Mouse (Mus musculus): ENCODE results near the gene Rep15. TPM values are rescaled to one million over a fixed set of nuclear protein-coding genes. Genes with fewer than 3 reads are reported as not detected.

The Rep15 gene
- polyA plus RNA-seq, 1 experiment, result 3.4 TPM

- DNase-seq (ENCODE audit: extremely low spot score in 1 of 2, low spot score in 1 of 2), result peak in 1 of 2 experiments; percentile 32
Observed at GRCm38 (mm10) chr6:147028396-147028795, 4.0 kb upstream of the Rep15 start.

DNA sequence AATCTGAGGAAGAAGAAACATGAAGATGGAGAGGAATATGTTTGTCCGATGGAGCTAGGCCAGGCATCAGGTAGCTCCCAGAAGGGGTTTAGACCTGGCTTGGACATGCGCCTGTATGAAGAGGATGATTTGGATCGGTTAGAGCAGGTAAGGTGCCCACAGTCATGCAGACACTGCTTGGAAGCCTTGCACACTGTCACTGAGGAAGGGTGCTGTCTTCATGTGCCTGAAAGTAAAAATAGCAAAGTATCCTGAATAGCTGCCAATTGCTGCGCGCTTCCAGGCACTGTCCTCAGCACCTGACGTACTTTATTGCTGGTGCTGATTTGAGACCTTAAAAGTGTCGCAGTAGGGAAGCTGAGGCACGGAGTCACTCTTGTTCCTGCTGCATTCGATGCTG, 2.8 kb upstream of the Rep15 start:
- DNase-seq (ENCODE audit: extremely low spot score in 1 of 2, low spot score in 1 of 2), result peak in 1 of 2 experiments; percentile 23

- DNase-seq (ENCODE audit: extremely low spot score in 1 of 2, low spot score in 1 of 2), result no peak
Observed at GRCm38 (mm10) chr6:147030096-147030885, 2.1 kb upstream of the Rep15 start.

DNA sequence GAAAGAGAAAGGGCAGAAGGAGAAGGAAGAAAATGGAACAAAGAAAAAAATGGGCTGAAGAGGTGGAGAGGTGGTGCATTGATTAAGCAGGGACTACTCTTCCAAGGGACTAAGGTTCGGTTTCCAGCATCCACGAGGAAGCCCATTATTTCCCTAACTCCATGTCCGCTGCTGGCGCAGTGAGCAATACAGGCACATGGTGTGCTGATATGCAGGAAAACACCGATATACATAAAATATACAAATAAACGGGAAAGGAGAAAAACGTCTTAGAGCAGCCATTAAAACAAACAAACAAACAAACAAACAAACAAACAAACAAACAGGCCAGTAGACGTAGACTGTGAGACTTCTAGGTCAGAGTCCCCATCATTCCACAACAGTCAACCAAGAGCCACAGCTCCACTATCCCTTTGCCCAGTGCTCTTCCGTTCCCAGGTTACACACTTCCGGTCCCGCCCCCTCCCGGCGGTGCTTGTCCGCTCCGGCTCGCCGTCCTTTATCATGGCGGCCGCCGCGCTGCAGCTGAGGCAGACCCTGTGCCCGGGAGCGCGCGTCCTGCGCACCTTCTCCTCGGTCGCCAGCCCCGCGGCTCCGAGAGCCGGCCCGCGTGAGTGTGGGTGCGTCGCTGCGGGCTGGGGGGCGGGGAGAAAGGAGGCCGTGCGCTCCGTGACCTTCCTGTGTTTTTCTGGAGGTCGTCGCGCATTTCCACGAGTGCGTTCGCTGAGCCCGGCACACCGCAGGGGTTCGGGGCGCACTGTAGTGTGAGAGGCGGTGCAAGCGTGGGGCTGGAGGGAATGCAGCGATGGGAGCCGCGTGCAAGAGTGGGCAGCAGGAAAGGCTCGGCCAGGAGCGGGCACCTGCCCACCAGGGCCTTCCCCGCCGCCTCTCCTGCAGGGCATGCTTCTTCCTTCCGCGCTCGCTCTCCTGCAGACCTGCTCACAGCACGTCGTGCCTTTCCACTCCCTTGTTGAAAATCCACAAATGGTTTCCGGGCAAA, 10.2 kb downstream of the Rep15 start, which contains the start of gene Mrps35:
Gene Mrps35 (plus strand): TSS at position 474 of the 1,000 bp plus-strand sequence.
- peak; percentile 68 to 92 for DNase-seq (ENCODE audit: extremely low spot score in 1 of 2, low spot score in 1 of 2)

DNA sequence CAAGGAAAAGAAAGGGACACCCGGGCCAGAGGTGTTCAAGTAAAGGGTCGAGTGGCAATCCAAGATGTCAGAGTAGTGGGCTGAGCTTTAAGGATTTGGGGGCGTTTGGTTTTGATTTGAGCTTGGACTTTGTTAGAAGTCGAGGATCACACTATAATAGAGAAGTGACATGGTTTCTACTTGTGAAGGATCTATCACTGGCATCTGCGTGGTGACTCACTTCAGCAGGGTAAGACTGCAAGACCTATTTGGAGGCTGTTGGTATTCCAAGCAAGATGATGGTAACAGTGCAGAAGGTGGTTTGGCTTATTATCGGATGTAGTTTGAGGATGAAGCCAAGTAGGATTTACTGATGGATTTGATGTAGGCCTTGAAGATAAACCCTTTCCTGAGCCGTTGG, 11.2 kb downstream of the Rep15 start:
- no peak for DNase-seq (ENCODE audit: extremely low spot score in 1 of 2, low spot score in 1 of 2)

DNA sequence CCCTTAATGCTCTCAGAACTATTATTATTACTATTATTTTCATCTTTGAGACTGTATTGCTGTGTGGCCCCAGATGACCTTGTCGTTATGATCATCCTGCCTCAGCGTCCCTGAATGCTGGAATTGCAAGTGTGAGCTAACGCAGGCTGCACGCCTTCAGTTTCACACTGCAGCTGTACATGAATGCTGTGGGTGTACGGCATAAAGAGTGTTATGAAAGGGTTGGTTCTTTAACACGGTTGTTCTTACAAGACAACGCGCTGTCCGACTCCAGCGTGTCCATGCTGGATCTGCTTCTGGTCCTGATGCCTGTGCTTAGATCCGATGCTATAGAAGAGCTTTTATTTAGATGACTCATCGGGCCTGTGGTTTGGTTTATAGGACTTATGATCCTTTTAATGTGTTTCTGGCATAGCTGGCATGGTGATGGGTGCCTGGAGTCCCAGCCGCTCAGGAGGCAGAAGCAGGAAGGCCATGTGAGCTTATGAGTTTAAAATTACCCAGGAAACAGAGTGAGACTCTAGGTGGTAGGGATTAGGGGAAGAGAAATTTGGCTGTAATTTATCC, 16.9 kb downstream of the Rep15 start:
- peak; percentile 19 to 28 for DNase-seq (ENCODE audit: extremely low spot score in 1 of 2, low spot score in 1 of 2)

- DNase-seq (ENCODE audit: extremely low spot score in 1 of 2, low spot score in 1 of 2), result no peak
Observed at GRCm38 (mm10) chr6:147051666-147052065, 19.3 kb downstream of the Rep15 start.

DNA sequence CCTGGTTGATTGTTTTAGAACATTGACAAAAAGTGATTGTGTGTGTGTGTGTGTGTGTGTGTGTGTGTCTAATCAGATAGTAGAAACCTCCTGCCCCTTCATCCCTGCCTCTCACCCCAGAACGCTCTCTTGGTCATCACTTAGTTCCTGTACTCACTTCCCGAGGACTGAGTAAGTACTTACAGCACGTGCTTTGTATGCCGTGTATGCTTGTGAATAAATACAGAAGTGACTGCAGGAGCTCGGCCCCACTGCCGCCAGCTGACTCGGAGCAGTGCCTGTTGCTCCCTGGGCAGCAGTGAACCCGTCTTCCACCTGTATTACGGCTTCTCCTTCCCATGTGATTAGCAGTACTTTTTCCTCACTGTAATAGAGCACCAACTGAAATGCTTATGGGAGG, 20.1 kb downstream of the Rep15 start:
- no peak for DNase-seq (ENCODE audit: extremely low spot score in 1 of 2, low spot score in 1 of 2)

DNA sequence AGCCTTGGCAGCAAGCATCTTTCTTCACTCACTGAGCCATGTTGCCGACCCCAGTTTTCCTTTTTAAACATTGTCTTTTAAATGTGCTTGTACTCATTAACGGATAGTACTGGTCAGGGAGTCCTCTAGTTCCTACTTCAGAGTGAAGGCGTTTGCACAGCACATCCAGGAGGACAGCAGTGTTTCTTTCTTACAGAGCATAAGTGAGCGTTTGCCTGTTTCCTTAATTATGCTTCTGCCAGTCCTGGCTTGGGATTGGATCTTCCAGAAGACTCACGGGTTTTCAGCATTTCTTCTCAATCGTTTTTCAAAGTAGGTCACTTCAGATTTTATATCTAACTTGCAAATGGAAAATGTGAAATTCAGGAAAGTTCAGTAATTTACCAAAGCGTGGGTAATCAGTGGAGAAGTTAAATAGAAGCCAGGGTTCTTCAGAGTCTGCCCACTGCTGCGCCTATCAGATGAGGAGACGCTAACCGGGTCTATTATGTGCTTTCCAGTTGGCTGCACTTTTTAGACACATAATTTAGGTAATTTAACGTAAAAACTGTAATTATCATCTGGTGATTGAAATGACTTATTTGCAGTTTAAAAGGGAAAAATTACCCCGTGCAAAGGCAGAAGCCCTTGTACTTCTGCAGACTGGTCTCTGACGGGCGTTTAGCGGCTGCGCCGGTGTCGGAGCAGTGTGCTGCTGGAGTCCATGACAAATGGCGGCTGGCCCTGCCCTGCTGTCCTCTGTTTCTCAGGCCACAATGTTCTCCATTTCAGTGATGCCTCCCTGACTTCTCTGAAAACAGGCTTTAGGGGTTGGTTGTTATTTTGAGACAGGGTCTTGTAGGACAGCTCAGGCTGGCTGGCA, 21.6 kb downstream of the Rep15 start:
- peak in 1 of 2 experiments; percentile 22 for DNase-seq (ENCODE audit: extremely low spot score in 1 of 2, low spot score in 1 of 2)

DNA sequence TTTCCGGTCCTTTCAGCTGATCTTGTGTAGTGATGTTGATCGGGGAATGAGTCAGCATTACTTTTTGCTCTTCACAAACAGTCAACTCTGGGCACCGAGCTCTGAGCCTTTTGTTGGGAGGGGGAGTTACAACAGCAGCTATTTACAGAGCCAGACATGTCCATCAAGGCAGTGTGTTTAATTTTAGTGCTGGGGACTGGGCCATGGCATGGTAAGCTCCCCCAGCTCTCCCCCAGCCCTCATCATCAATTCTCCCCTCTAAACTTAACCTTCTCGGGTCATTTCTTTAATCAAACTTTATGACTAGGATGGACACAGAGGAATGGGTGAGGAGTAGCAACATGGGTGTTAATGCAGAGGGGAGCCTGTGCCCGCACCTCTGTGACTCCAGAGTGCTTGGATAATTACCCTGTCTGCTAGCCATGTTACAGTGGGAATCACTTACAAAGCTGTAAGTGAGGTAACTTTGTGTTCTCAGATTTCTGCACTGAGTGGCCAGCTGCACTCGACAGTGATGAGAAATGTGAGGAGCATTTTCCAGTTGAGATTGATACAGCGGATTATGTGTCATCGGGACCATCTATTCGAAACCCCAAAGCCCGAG, 23.1 kb downstream of the Rep15 start:
- DNase-seq (ENCODE audit: extremely low spot score in 1 of 2, low spot score in 1 of 2), result no peak

DNA sequence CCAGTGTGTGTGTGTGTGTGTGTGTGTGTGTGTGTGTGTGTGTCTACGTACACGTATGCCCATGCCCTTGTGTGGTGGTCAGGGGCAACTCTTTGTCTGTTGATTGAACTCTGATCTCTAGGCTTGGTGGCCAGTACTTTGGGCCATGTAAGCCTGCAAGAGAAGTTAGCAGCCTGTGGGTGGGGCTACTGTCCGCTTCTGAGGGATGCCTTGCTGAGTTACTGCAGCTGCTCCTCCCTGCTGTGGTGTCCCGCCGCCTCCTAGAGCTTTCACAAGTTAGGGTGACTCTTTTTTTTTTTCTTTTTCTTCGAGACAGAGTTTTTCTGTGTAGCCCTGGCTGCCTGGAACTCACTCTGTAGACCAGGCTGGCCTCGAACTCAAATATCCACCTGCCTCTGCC, 26.9 kb downstream of the Rep15 start:
- DNase-seq (ENCODE audit: extremely low spot score in 1 of 2, low spot score in 1 of 2), result no peak

DNA sequence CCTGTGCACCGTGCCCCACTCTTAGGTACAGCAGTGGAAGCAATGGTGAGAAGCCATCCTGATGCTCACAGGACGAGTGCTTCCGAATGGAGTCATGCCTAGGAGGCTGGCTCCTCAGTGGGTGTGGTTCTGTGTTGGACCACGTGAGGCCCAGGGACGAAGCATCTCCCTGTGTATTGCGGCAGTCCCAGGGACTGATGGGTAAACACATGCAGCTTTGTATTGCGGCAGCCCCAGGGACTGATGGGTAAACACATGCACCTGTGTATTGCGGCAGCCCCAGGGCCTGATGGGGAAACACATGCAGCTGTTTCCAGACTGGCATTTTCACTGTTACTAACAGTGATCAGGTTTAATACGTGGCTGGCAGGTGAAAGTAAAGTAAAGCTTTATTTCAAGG, 29.2 kb downstream of the Rep15 start:
- no peak for DNase-seq (ENCODE audit: extremely low spot score in 1 of 2, low spot score in 1 of 2)

- DNase-seq (ENCODE audit: extremely low spot score in 1 of 2, low spot score in 1 of 2), result no peak
Observed at GRCm38 (mm10) chr6:147062034-147062433, 29.6 kb downstream of the Rep15 start.

GRCm38 (mm10) chr6:147062694-147063093, 30.3 kb downstream of the Rep15 start:
- no peak for DNase-seq (ENCODE audit: extremely low spot score in 1 of 2, low spot score in 1 of 2)

DNA sequence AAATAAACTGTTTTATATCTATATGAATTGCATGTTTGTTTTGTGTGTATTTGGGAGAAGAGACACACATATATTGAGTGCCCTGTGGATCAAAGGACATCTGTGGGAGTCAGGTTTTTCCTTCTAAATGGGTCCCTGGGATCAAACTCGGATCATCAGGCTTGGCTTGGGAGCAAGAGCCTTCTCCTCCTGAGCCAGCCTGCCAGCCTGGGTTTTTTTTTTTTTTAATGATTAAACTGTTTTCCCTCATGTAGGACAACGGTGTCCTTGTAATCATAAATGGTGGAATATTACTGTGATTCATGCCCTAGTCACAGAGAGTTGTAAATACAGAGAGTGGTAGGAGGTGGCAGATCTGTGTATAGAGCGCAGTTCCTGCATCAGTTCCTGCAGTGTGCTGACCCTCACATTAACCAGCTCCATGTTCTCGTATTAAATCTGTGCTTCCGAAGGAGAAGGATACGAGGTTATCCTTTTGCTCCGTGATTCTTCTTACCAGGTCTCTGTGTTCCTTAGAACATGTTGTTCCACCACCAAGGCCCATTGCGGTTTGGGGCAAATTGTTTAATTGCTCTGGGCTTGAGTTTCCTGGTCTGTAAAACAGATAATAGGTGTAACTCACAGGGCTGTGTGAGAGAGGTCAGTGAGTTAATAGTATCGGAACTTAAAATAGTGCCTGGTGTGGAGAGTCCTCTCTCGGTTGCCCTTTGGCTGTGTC, 32.0 kb downstream of the Rep15 start:
- no peak for DNase-seq (ENCODE audit: extremely low spot score in 1 of 2, low spot score in 1 of 2)

- no peak for DNase-seq (ENCODE audit: extremely low spot score in 1 of 2, low spot score in 1 of 2)
Observed at GRCm38 (mm10) chr6:147064944-147065261, 32.5 kb downstream of the Rep15 start.

GRCm38 (mm10) chr6:147075808-147076387, 43.5 kb downstream of the Rep15 start:
- no peak for DNase-seq (ENCODE audit: extremely low spot score in 1 of 2, low spot score in 1 of 2)

DNA sequence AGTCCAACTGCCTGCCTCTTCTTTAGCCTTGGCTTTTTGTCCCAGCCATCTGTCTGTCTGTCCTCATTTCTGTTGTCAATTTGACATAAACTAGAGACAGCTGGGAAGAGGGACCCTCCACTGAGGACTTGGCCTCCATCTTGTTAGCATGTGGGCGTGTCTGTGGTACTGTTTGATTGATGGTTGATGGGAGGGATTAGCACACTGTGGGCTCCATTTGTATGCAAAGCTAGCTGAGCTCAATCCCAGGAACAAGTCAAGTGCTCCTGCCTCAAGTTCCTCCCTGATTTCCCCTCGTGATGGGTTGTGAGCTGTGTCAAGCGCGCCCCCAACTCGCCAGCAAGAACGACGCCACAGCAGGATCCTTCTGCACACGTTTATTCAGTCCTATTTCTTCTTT, 44.5 kb downstream of the Rep15 start:
- DNase-seq (ENCODE audit: extremely low spot score in 1 of 2, low spot score in 1 of 2), result no peak

DNA sequence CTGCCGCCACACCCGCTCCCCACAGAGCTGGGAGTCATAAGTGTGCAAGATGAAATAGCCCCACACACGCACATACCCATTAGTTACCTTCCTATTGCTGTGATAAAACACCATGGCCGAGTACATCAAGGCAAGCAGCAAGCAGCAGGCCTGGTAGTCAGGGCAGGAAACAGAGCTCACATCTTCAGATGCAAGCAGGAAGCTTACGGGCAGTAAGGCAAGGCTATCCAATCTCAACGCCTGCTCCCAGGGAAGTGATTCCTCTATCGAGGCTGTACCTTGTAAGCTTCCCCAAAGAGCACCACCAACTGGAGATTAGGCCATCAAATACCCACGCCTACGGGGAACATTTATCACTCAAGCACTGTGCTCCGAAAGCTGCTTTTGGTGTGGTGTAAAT, 47.5 kb downstream of the Rep15 start:
- no peak for DNase-seq (ENCODE audit: extremely low spot score in 1 of 2, low spot score in 1 of 2)
